In genomic region chr10:63574100-63574609, GRCm38 (mm10) we compare ENCODE assay signal across 11 mouse cellular contexts.
DNase-seq lines count a peak whose midpoint lies in the region; ATAC-seq and TF ChIP-seq lines count a peak whose summit lies in the region.
"Had no signal": no experiment of that assay in that cellular context is flagged by ENCODE, and none has a peak within 500 bp of the region (broad histone marks: within the 10 kb centered on the region; RNA-seq: fewer than 3 reads in every experiment).

No protein-coding gene starts in this region.

- no peak overlapping the region for H3K27ac ChIP-seq in limb, embryonic 12.5 days
- H3K27ac ChIP-seq: heart, embryonic 13.5 days; liver, embryonic 15.5 days had no signal

- H3K4me3 ChIP-seq in lung, adult 2 months (replicated peaks; ENCODE audit: extremely low read depth, low read depth, low read length): no peak overlapping the region
- H3K4me3 ChIP-seq in limb, embryonic 12.5 days (replicated peaks): no peak overlapping the region
- H3K4me3 ChIP-seq: heart, embryonic 13.5 days; liver, embryonic 15.5 days had no signal

- H3K27me3 ChIP-seq in limb, embryonic 12.5 days: no peaks in the 10 kb centered on the region
- H3K27me3 ChIP-seq: heart, embryonic 13.5 days; liver, embryonic 15.5 days had no signal

- no peak overlapping the region for H3K9ac ChIP-seq in limb, embryonic 12.5 days (replicated peaks)
- H3K9ac ChIP-seq: heart, embryonic 13.5 days; liver, embryonic 15.5 days had no signal

- WGBS in lung, adult 2 months: 83% methylated on average over 7 of the region's 7 CpGs
- 83% methylated on average over 7 of the region's 7 CpGs for WGBS in limb, embryonic 12.5 days

- H3K36me3 ChIP-seq in limb, embryonic 12.5 days: no peaks in the 10 kb centered on the region
- H3K36me3 ChIP-seq: G1E; liver, embryonic 15.5 days had no signal

- no peaks in the 10 kb centered on the region for H3K4me1 ChIP-seq in lung, adult 2 months (ENCODE audit: control insufficient read depth, insufficient read depth, low read length)
- no peaks in the 10 kb centered on the region for H3K4me1 ChIP-seq in limb, embryonic 12.5 days (replicated peaks)
- H3K4me1 ChIP-seq: heart, embryonic 13.5 days; liver, embryonic 15.5 days had no signal

- peaks cover 5% of the 10 kb centered on the region; the same call in 1 of the 2 replicates for H3K9me3 ChIP-seq in limb, embryonic 12.5 days
- H3K9me3 ChIP-seq: liver, embryonic 15.5 days had no signal

- H3K4me2 ChIP-seq in limb, embryonic 12.5 days: no peak overlapping the region
- H3K4me2 ChIP-seq: heart, embryonic 13.5 days; liver, embryonic 15.5 days had no signal

- TF ChIP-seq CTCF in lung, adult 2 months (IDR thresholded peaks at IDR 0.05; ENCODE audit: insufficient read depth, low read length): peak; percentile 47

- no peak for TF ChIP-seq POLR2A in lung, adult 2 months (IDR thresholded peaks at IDR 0.05; ENCODE audit: borderline replicate concordance, extremely low read depth, low read depth, low read length)

- peak; percentile 37 to 41 for DNase-seq in cerebellum, postnatal 10 days
- no peak for DNase-seq in cerebellum, postnatal 4 days (ENCODE audit: low spot score in 2 of 2)
- DNase-seq in lung, adult 2 months: peak; percentile 4
- no peak for DNase-seq in lung, postnatal 25 days (ENCODE audit: low spot score)
- peak; percentile 52 for DNase-seq in embryo, embryonic 10 days (ENCODE audit: low spot score)
- DNase-seq in testis, postnatal 10 days (ENCODE audit: low spot score): peak; percentile 63
- DNase-seq in spleen, postnatal 4 days (ENCODE audit: low spot score in 2 of 2): no peak

- peak; percentile 37; the same call in 1 of the 2 replicates for ATAC-seq in limb, embryonic 12.5 days (ENCODE audit: insufficient number of reproducible peaks, insufficient read depth, low FRiP score, low TSS enrichment, low read depth)

Comparison
In these comparisons a context has a peak if more than half of its experiments do, and no peak if none do; other contexts are left out.
1. DNase-seq: peak in cerebellum, postnatal 10 days (2 of 2), lung, adult 2 months (single experiment), embryo, embryonic 10 days (single experiment) and testis, postnatal 10 days (single experiment); none in cerebellum, postnatal 4 days (0 of 2), lung, postnatal 25 days (single experiment) and spleen, postnatal 4 days (0 of 2).